Mouse (Mus musculus): Measurements from ENCODE around the gene Pgm3. TPM values are rescaled to one million over a fixed set of nuclear protein-coding genes. Genes with fewer than 3 reads are reported as not detected.
"Not testable (repeated sequence)": the region's sequence is repeated elsewhere in the genome, so short reads cannot be mapped to it uniquely, and the experiment has no call there.

Gene Pgm3
- total RNA-seq (2021): 10 to 100 TPM; 16.5 to 17.7 TPM
- long read RNA-seq, experiment 1, transcript Pgm3-201 (13 exons, 2,666 nt): major isoform, 13 of 17 reads
- long read RNA-seq, experiment 1, partial matches to known transcripts: 1 of 17 reads
- long read RNA-seq, experiment 1, other reads (novel, unspliced or antisense): 3 of 17 reads
- long read RNA-seq, experiment 2, transcript Pgm3-201 (13 exons, 2,666 nt): major isoform, 13 of 16 reads
- long read RNA-seq, experiment 2, partial matches to known transcripts: 0 of 16 reads
- long read RNA-seq, experiment 2, other reads (novel, unspliced or antisense): 3 of 16 reads

GRCm38 (mm10) chr9:86571540-86572135, at the start of gene Pgm3, which contains the start of gene Rwdd2a:
TSS of gene Pgm3 (minus strand) at chr9:86571842.
TSS of gene Rwdd2a (plus strand) at chr9:86571991.
- Histone ChIP-seq H3K27ac (peak within 1 kb of the TSS; percentile 85), H3K4me3 (peak within 1 kb of the TSS; percentile 96)
- intact Hi-C loops (cut with DNase I): loop anchor here (1.0 to 10.0 kb wide), 3 partner anchors 104 to 824 kb away; partner anchors contain the start of genes Dop1a and Ibtk
- DNase-seq (ENCODE audit: extremely low spot score in 1 of 2, low spot score in 2 of 2): peak; percentile 95 to 97
- no peak for TF ChIP-seq CTCF (IDR thresholded peaks at IDR 0.05)

DNA sequence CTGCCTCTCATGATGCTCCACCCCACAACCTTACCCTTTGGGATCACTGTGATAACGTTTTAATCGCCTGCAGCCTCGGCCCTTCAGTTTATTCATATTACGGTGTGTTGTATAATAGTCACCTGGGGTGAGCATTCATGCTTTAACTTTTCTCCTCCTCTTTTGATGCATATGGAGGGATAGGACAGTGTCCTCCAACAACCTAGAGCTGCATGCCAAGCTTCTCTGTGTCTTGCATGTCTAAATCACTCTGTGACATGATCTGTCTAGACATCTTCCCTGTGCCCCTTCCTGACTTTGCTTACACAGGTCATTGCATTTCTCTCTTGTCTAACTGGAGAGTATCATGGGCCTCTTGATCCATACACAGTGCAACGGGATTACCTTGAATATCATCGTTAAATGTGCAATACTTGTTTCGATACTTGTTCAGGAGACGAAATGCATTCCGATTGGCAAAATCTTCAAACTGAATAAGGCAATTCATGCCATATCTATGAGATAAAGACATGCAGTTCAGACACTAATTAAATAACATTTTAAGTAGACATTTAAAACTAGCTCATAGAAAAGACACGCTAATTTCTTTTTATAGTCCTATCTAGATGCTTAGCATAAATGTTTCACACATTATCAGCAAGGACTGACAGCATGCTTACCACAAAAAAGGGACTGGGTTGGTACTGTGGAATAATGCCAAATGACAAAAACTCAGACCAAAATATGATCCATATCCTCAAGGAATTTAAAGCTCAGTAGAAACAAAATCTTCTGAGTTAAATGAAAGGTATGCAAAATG, 47.9 kb upstream of the Pgm3 start:
- no peak for TF ChIP-seq CTCF (IDR thresholded peaks at IDR 0.05)
- intact Hi-C loops (cut with DNase I): no loop called here
- no peak for DNase-seq (ENCODE audit: extremely low spot score in 1 of 2, low spot score in 2 of 2)
- Histone ChIP-seq H3K4me3 (no peak overlapping the region), H3K27ac (no peak overlapping the region)

DNA sequence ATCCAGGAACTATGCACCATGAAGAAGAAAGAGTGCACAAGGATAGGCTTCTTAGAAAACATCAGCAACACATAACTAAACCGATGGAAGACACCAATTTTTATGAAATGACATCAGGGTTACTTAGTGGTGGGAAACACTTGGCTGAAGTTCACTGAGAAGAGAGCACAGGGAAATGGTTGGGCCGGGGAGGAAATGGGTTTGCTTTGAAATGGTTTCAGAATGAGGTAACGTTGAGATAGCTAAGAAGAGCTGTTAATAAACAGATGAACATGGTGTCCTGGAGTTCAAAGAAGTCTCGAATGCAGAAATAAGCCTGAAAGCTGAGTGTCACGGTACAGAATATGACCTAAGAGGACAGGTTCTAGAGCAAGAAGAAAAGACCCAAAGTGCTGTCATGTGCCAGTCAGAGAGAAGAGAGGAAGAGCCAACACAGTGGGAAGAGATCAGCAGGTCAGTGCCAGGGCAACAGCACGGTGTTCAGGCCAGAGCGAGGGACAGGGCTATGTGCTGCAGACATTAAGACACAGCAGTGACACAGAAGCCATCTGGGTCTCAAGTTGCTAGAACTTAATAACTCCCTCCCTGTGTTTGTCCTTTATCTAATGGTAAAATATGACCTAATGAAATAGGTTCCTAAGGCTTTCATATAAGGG, 46.3 kb upstream of the Pgm3 start:
- no peak overlapping the region for H3K27ac ChIP-seq
- no peak for TF ChIP-seq CTCF (IDR thresholded peaks at IDR 0.05)
- no peak overlapping the region for H3K4me3 ChIP-seq
- no peak for DNase-seq (ENCODE audit: extremely low spot score in 1 of 2, low spot score in 2 of 2)
- intact Hi-C loops (cut with DNase I): no loop called here

DNA sequence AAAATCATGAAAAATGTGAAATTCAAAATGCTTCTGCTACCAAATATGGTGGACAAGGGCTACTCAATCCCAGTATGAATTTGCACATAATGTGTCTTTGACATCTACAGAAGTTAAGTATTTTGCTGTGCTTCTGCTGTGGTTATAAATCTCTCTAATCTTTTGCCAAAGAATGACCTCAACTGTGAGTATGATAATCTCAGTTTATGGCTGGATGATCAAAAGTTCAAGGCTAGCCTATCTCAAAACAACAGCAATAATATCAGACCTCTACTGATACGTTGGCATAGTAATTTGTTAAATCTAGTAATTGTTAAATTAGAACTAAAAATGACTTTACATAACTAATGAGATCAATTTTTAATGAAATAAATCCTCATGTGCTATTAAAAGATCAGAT, 44.1 kb upstream of the Pgm3 start:
- DNase-seq (ENCODE audit: extremely low spot score in 1 of 2, low spot score in 2 of 2): no peak
- H3K27ac ChIP-seq: no peak overlapping the region
- no peak overlapping the region for H3K4me3 ChIP-seq
- TF ChIP-seq CTCF (IDR thresholded peaks at IDR 0.05): no peak
- intact Hi-C loops (cut with DNase I): no loop called here

GRCm38 (mm10) chr9:86612091-86612490, 40.4 kb upstream of the Pgm3 start:
- no peak for DNase-seq (ENCODE audit: extremely low spot score in 1 of 2, low spot score in 2 of 2)
- intact Hi-C loops (cut with DNase I): no loop called here

DNA sequence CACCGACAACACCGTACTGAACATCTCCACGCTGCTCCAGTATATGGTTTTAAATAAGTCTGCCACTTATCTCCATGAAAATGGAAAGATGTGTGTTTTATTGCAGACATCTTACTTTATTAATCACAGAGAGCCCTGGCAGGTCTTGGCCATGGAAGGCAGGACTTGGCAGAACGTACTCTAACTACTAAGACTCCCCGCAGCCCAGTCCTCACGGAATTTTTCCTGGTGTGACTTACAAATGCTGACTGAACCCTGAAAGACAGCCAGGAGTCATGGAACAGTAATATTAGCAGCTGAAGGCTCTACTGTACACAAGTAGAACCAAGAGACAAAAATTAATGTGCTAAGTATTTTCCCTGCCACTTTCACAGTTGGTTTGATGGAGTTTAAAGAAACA, 34.1 kb upstream of the Pgm3 start:
- Histone ChIP-seq H3K4me3 (no peak overlapping the region), H3K27ac (no peak overlapping the region)
- DNase-seq (ENCODE audit: extremely low spot score in 1 of 2, low spot score in 2 of 2): no peak
- intact Hi-C loops (cut with DNase I): no loop called here
- TF ChIP-seq CTCF (IDR thresholded peaks at IDR 0.05): no peak

More at GRCm38 (mm10) chr9:86612091-86612490, 40.4 kb upstream of the Pgm3 start:
- Histone ChIP-seq H3K4me3 (no peak overlapping the region), H3K27ac (no peak overlapping the region)
- TF ChIP-seq CTCF (IDR thresholded peaks at IDR 0.05): no peak

GRCm38 (mm10) chr9:86599723-86600303, 28.2 kb upstream of the Pgm3 start:
- DNase-seq (ENCODE audit: extremely low spot score in 1 of 2, low spot score in 2 of 2): no peak
- TF ChIP-seq CTCF (IDR thresholded peaks at IDR 0.05): no peak
- intact Hi-C loops (cut with DNase I): no loop called here
- H3K27ac ChIP-seq: no peak overlapping the region
- H3K4me3 ChIP-seq: no peak overlapping the region

DNA sequence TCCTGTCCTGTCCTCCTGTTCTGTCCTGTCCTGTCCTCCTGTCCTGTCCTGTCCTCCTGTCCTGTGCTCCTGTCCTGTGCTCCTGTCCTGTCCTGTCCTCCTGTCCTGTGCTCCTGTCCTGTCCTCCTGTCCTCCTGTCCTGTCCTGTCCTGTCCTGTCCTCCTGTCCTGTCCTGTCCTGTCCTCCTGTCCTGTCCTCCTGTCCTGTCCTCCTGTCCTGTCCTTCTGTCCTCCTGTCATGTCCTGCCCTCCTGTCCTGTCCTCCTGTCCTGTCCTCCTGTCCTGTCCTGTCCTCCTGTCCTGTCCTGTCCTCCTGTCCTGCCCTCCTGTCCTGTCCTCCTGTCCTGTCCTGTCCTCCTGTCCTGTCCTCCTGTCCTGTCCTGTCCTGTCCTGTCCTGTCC, 25.3 kb upstream of the Pgm3 start:
- DNase-seq (ENCODE audit: extremely low spot score in 1 of 2, low spot score in 2 of 2); H3K27ac ChIP-seq; H3K4me3 ChIP-seq; intact Hi-C loops (cut with DNase I): not testable (repeated sequence)

DNA sequence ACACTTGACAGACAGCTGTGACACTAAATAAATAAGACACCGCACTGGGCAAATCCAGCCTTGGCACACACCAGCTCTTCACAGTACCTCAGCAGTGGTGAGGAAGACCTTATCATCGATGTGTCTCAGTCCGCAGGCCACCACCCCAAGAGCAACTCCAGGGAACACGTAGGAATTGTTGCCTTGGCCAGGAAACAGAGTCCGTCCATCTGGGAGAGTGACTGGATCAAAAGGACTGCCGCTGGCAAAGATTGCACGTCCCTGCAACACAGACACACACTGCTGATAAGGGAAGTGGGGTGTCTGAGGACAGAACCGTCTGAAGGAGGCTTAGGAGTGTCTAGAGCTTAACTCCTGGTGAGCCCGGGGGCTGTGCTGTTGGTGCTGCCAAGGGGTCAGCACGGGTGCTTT, 22.7 kb upstream of the Pgm3 start:
- intact Hi-C loops (cut with DNase I); H3K27ac ChIP-seq; DNase-seq (ENCODE audit: extremely low spot score in 1 of 2, low spot score in 2 of 2); H3K4me3 ChIP-seq: not testable (repeated sequence)

GRCm38 (mm10) chr9:86592676-86593668, 21.3 kb upstream of the Pgm3 start:
- Histone ChIP-seq H3K4me3 (no peak overlapping the region), H3K27ac (peak overlapping the region; percentile 29; the same call in 1 of the 2 replicates)
- peak; percentile 47 to 48 for DNase-seq (ENCODE audit: extremely low spot score in 1 of 2, low spot score in 2 of 2)
- TF ChIP-seq CTCF (IDR thresholded peaks at IDR 0.05): peak; percentile 81
- intact Hi-C loops (cut with DNase I): loop anchor here (1.0 to 2.0 kb wide), 2 partner anchors 153 to 208 kb away; no protein-coding TSS in a partner anchor

Measured in left cerebral cortex, adult 2 months (tissue).